Mouse (Mus musculus): ENCODE data around the gene Pias3.

DNA sequence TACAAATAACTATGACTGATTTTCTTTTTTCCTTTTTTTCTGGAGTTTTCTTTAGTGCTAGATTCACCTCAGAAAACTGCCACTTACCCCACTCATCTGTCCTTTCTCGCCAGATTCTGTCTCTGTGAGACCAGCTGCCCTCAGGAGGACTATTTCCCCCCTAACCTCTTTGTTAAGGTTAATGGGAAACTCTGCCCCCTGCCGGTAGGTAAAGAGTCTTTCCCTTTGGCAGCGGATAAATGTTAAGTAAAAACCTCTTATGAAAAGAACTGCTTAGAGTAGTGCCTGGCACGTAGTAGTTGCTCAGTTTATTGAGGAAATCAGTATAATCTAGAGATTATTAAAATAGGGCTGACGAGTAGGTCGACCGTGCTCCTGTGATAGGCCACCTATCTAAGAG lies 4.2 kb downstream of the Pias3 start:
- TF ChIP-seq CTCF (IDR thresholded peaks at IDR 0.05; ENCODE audit: low read depth, low read length) (no peak; the same call in 1 of the 2 replicates), POLR2A (IDR thresholded peaks at IDR 0.05; ENCODE audit: extremely low read depth, insufficient read depth, low read length) (no peak)

Measured in liver, adult 2 months (tissue).